Mouse (Mus musculus): ENCODE measurements around the gene Dusp18.

Gene Dusp18

GRCm38 (mm10) chr11:3911440-3911839 lies 16.4 kb downstream of the Dusp18 start:
- ChIA-PET CTCF (interaction anchor here in 2 of 4 experiments (1.2 to 2.0 kb wide), 4 partner anchors 10 to 32 kb away, joined by 3 to 9 read pairs (median 4); no protein-coding TSS in a partner anchor), POLR2A (interaction anchor here in 2 of 4 experiments (0.6 to 1.7 kb wide), 2 partner anchors 52 to 83 kb away, joined by 4 read pairs; partner anchors contain the start of gene Pes1 (in 1 of the 2))

DNA sequence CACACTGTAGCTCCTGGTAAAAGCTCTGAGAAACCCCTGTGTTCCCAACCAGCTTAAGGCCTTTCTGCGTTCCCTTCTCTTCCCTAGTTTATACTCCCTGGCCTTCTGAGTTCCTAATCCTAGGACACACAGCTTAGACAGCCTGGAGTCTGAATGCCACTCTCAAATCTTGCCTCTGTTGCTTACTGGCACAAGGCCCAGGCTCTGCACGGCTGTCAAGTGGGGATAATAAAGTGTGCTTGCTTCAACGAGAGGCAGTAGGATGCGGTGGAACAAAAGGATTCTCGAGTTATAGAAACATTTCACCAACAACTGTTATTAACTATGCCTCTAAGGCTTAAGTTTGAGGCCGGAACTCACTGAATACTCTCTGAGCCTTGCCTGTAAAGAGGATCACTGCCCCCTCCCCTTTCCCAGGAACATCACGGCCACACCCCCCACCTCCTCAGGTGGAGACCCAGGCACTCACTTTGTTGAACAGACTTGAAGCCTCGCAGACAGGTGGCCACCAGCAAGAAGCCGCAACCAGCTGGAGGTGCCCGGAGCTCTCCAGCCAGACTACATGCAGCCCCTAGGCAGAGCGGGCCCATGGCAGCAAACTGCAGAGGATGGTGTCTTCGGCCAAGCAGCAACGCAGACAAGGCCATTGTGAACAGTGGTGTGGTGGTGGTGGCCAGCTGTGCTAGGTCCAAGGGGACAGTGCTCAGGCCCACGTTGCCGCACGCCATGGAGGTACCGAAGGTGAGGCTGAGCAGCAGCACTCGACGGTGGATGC lies 17.2 kb downstream of the Dusp18 start:
- POLR2A ChIA-PET: interaction anchor here in 2 of 4 experiments (1.6 to 2.6 kb wide), 5 partner anchors 8 to 51 kb away, joined by 4 to 17 read pairs (median 10); partner anchors contain the start of genes 4921536K21Rik (in 1 of the 2), Dusp18 (in 1 of the 2) and Pes1 (in 1 of the 2)
- CTCF ChIA-PET: interaction anchor here in 2 of 4 experiments (1.2 to 2.0 kb wide), 4 partner anchors 9 to 33 kb away, joined by 3 to 9 read pairs (median 4); no protein-coding TSS in a partner anchor

DNA sequence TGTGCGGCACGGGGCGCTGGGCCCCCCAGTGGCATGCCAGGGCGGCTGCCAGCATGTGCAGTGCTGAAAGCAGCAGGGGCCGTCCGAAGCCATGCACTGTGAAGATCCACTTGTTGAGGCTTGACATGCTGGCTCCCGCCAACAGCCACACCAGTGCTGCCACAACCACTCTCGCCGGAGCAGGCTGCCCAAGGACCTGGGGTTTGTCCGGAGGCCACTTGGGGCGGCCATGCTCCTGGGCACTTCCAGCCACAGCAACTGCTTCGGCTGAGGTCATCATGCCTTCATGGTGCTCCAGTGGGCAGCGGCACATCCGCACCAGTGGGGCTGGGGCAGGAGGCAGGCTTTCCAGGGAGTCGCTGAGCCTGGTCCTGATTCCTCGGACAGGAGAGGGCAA lies 17.8 kb downstream of the Dusp18 start:
- ChIA-PET POLR2A (interaction anchor here in 3 of 4 experiments (0.9 to 2.7 kb wide), 32 partner anchors 9 to 264 kb away, joined by 3 to 22 read pairs (median 6); partner anchors contain the start of genes 4921536K21Rik (in 3 of the 3), Dusp18 (in 3 of the 3), Pes1 (in 3 of the 3) and Tcn2 (in 2 of the 3)), CTCF (interaction anchor here in 3 of 4 experiments (0.6 to 2.4 kb wide), 8 partner anchors 9 to 581 kb away, joined by 3 to 23 read pairs (median 6); no protein-coding TSS in a partner anchor)

DNA sequence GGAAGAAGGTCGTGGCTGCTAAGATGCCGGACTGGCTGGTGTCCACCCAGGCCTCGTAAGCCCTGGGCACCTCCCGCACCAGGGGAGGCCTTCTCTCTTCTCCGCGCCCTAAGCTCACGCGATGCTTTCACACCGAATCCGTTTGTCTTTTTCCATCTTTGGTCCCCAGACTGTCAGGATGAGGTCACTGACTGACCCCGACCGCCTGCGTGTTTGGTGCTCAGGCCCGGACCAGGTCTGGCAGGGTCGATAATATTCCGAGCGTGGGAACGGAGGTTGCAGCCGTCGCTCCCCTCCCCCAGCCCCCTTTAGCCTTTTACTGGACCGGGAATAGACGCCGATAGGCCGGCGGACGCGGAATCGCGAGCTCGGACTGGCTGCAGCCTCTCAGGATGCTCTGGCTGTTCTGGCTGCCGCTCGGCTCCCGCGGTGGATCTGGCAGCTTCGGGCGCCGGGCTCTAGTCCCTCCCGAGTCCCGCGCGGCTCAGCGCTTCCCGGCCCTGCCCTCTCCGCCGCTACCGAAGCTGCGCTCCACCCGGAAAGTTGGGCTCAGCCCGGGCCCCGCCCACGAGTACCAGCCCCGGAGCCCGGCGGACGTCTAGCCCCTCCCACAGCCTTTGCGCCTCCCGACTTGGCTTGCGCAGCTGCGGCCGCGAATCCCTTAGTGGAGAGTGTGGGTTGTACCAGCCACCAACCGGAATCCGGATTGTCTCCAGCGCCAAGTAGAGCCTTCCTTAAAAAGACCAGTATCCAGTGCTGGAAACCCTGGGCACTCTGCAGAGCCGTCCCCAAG lies 18.5 kb downstream of the Dusp18 start:
- POLR2A ChIA-PET: interaction anchor here in 3 of 4 experiments (0.6 to 2.7 kb wide), 61 partner anchors 8 to 461 kb away, joined by 3 to 22 read pairs (median 4); partner anchors contain the start of genes 4921536K21Rik (in 3 of the 3), Dusp18 (in 3 of the 3), Morc2a (in 3 of the 3) and Pes1 (in 3 of the 3)
- CTCF ChIA-PET: interaction anchor here (0.5 to 2.4 kb wide), 58 partner anchors 8 to 889 kb away, joined by 3 to 23 read pairs (median 4); partner anchors contain the start of genes Tcn2 (in 3 of the 4), Pes1 (in 2 of the 4), 4921536K21Rik (in 1 of the 4) and Dusp18 (in 1 of the 4)

GRCm38 (mm10) chr11:3914109-3914840 lies 19.2 kb downstream of the Dusp18 start, which contains the start of gene Slc35e4:
Slc35e4 (minus strand) TSS chr11:3914664.
- POLR2A ChIA-PET: interaction anchor here in 3 of 4 experiments (0.6 to 2.7 kb wide), 60 partner anchors 8 to 462 kb away, joined by 3 to 22 read pairs (median 4); partner anchors contain the start of genes 4921536K21Rik (in 3 of the 3), Dusp18 (in 3 of the 3), Gal3st1 (in 3 of the 3) and Morc2a (in 3 of the 3)
- CTCF ChIA-PET: interaction anchor here (0.6 to 2.4 kb wide), 64 partner anchors 7 to 951 kb away, joined by 3 to 23 read pairs (median 4); partner anchors contain the start of genes Tcn2 (in 3 of the 4), Gal3st1 (in 2 of the 4), Pes1 (in 2 of the 4) and 4921536K21Rik (in 1 of the 4)

DNA sequence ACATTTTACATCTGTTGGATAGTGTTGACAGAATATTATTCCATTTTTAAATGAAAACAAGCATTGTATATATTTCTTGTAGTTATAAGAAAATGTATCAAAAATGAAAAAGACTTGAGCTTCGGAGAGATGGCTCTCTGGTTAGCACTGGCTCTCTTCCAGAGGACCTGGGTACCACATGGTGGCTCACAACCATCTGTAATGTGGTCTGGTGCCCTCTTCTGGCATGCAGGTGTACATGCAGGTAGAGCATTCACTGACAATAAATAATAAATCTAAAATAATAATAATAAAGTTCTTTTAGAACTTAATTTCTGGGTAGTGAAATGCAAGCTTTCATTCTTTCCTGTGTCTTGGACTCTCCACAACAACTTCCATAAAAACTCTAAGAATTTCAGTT lies 23.7 kb downstream of the Dusp18 start:
- CTCF ChIA-PET: interaction anchor here in 2 of 4 experiments (0.5 to 1.4 kb wide), 4 partner anchors 39 to 321 kb away, joined by 3 read pairs; no protein-coding TSS in a partner anchor

GRCm38 (mm10) chr11:3920476-3920875 lies 25.4 kb downstream of the Dusp18 start:
- ChIA-PET POLR2A (interaction anchor here (0.6 to 3.3 kb wide), 13 partner anchors 11 to 272 kb away, joined by 3 to 19 read pairs (median 4); partner anchors contain the start of genes Tcn2 (in 3 of the 4), Pes1 (in 2 of the 4), 4921536K21Rik (in 1 of the 4) and Dusp18 (in 1 of the 4)), CTCF (interaction anchor here (0.6 to 2.6 kb wide), 37 partner anchors 9 to 544 kb away, joined by 3 to 25 read pairs (median 4); partner anchors contain the start of genes Tcn2 (in 3 of the 4), Pes1 (in 2 of the 4) and Osbp2 (in 1 of the 4))

More for the DNA sequence above, 23.7 kb downstream of the Dusp18 start:
- POLR2A ChIA-PET: interaction anchor here in 2 of 4 experiments (0.6 to 1.4 kb wide), 5 partner anchors 9 to 48 kb away, joined by 3 to 4 read pairs (median 3); no protein-coding TSS in a partner anchor

DNA sequence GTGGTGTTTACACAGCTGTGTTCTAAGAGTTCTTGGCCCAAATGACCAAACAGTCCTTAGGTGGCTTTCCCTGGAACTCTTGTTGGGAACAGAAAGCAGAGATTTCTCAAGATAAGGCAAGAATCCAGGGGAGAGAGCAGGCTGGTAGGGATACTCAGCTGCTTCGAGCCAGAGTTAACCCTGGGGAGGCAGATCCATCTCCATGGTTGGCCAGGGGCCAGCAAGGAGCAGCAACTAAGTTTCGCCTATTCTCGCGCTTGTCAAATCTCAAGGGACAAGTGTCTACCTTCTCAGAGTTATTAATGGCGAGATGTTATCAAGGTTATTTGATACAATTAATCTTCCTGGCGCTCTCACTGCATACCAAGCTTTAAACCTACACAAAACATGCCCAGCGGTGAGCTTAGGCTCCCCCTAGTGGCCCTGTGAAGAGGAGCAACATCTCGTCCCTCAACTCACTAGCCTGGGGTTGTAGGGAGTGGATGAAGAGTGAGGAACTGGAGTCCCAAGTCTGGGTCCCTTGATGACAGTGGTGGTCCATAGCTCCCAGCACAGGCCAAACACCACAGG lies 26.3 kb downstream of the Dusp18 start:
- ChIA-PET CTCF (interaction anchor here (0.5 to 2.6 kb wide), 79 partner anchors 8 to 1201 kb away, joined by 3 to 25 read pairs (median 4); partner anchors contain the start of genes Tcn2 (in 4 of the 4), Dusp18 (in 2 of the 4), Pes1 (in 2 of the 4) and 4921536K21Rik (in 1 of the 4)), POLR2A (interaction anchor here in 3 of 4 experiments (0.5 to 3.3 kb wide), 25 partner anchors 8 to 273 kb away, joined by 3 to 19 read pairs (median 3); partner anchors contain the start of genes Pes1 (in 3 of the 3), Tcn2 (in 3 of the 3), 4921536K21Rik (in 1 of the 3) and Dusp18 (in 1 of the 3))

DNA sequence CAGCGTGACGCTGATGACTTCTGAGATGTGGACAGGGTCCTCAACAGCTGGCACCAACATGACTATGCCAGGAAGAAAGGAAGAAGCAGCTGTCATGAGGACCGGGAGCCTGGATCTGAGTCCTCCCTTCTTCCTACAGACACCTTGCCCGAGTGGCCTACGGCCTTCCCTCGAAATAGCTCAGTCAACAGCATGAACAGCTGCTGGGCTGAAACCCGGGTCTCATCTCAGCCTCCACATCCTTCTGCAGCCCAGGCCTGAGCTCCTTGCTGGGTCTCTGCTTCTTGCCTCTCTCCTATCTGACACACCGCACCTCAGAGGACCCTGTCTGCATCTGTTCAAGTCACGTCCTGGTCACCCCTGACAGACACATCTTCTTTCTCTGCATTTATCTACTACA lies 27.1 kb downstream of the Dusp18 start:
- ChIA-PET POLR2A (interaction anchor here in 3 of 4 experiments (0.6 to 3.3 kb wide), 18 partner anchors 9 to 104 kb away, joined by 3 to 19 read pairs (median 4); partner anchors contain the start of genes Tcn2 (in 3 of the 3), Pes1 (in 2 of the 3), 4921536K21Rik (in 1 of the 3) and Dusp18 (in 1 of the 3)), CTCF (interaction anchor here (0.5 to 2.6 kb wide), 56 partner anchors 9 to 1200 kb away, joined by 3 to 25 read pairs (median 4); partner anchors contain the start of genes Tcn2 (in 4 of the 4), Pes1 (in 2 of the 4), Dusp18 (in 1 of the 4) and Osbp2 (in 1 of the 4))

GRCm38 (mm10) chr11:3922731-3923130 lies 27.7 kb downstream of the Dusp18 start:
- ChIA-PET CTCF (interaction anchor here in 3 of 4 experiments (0.8 to 2.6 kb wide), 5 partner anchors 9 to 89 kb away, joined by 3 to 10 read pairs (median 7); partner anchors contain the start of genes Osbp2 (in 1 of the 3) and Tcn2 (in 1 of the 3)), POLR2A (interaction anchor here in 3 of 4 experiments (1.1 to 3.3 kb wide), 5 partner anchors 9 to 41 kb away, joined by 3 to 19 read pairs (median 5); partner anchors contain the start of genes Pes1 (in 2 of the 3) and Tcn2 (in 1 of the 3))

DNA sequence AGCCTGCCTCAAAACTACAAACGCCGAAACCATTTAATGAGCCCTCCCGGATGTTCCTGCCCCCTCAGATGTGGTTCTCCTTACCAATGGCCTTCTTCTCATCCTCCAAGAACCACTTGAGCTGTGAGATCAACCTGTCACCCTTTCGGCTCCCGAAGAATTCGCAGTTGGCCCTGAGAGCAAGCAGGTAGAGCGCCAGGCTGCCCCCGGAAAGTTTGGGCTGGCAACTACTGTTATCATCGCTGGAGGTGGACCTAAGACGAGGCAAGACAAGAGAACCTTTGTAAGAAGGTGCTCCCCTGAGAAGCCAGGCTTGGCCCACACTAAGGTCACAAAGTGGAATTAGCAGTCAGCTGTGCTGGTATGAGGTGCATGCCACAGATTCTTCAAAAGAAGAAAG lies 30.9 kb downstream of the Dusp18 start:
- ChIA-PET CTCF (no interaction called here), POLR2A (interaction anchor here in 2 of 4 experiments (0.6 to 1.9 kb wide), 3 partner anchors 21 to 68 kb away, joined by 3 to 6 read pairs (median 5); partner anchors contain the start of gene Pes1 (in 1 of the 2))

DNA sequence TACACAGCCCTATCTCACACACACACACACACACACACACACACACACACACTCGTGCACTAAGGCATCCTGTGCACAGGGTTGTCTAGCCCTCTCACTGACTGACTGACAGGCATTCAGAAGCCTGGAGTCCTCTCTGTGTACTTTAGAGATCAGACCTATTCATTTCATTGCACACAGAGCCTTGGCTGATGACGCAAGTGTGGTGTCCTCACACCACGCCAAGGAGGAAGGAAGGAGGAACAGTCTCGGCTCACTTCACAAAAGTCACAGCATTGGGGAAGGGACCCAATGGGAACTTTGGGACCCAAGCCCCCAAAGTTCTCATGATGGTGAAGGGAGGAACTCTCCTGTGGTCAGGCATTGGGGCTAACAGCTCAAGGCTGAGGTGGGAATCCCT lies 35.0 kb downstream of the Dusp18 start:
- CTCF ChIA-PET: interaction anchor here in 2 of 4 experiments (2.1 to 2.7 kb wide), 2 partner anchors 9 kb away, joined by 14 to 25 read pairs; no protein-coding TSS in a partner anchor
- POLR2A ChIA-PET: no interaction called here

DNA sequence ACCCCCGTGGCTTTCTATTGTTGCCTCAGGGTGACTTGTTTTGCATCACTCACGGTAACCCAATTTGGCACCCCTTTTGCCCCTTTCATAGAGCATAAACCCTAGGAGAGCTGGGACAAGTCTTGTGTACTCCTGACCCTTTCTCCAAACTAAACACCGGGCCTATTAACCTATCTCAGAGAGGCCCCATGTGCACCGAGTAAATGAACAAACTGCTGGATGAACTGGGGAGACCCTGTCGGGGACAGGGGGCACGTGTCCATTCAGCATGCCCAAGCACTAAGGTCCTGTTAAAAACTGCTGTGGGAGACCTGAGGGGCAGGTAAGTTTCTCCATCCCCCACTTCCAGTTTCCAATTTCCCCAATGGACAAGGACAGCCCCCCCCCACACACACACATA lies 35.9 kb downstream of the Dusp18 start:
- ChIA-PET POLR2A (interaction anchor here in 3 of 4 experiments (0.6 to 3.2 kb wide), 23 partner anchors 9 to 1127 kb away, joined by 3 to 30 read pairs (median 5); partner anchors contain the start of genes Pes1 (in 3 of the 3), Slc35e4 (in 2 of the 3), 4921536K21Rik (in 1 of the 3) and Gal3st1 (in 1 of the 3)), CTCF (interaction anchor here (0.6 to 2.7 kb wide), 12 partner anchors 9 to 584 kb away, joined by 3 to 25 read pairs (median 4); partner anchors contain the start of genes Slc35e4 (in 2 of the 4) and Gal3st1 (in 1 of the 4))

GRCm38 (mm10) chr11:3931511-3932211 lies 36.6 kb downstream of the Dusp18 start, which contains the start of gene Tcn2:
Tcn2 (minus strand) TSS chr11:3932159.
- ChIA-PET POLR2A (interaction anchor here in 3 of 4 experiments (0.5 to 3.2 kb wide), 41 partner anchors 9 to 1126 kb away, joined by 3 to 30 read pairs (median 4); partner anchors contain the start of genes Pes1 (in 3 of the 3), Slc35e4 (in 2 of the 3), 4921536K21Rik (in 1 of the 3) and Gal3st1 (in 1 of the 3)), CTCF (interaction anchor here (0.6 to 2.7 kb wide), 15 partner anchors 10 to 349 kb away, joined by 3 to 25 read pairs (median 4); partner anchors contain the start of genes Slc35e4 (in 3 of the 4) and Gal3st1 (in 1 of the 4))
